Mouse (Mus musculus): Measurements from ENCODE around the gene Abi3. TPM values are rescaled to one million over a fixed set of nuclear protein-coding genes. Genes with fewer than 3 reads are reported as not detected.
A peak's percentile ranks its signal among the peaks of the same experiment; 100 is the strongest.

Abi3 gene
- polyA plus RNA-seq, 1 experiment from 2014 or later: 0.64 TPM

DNA sequence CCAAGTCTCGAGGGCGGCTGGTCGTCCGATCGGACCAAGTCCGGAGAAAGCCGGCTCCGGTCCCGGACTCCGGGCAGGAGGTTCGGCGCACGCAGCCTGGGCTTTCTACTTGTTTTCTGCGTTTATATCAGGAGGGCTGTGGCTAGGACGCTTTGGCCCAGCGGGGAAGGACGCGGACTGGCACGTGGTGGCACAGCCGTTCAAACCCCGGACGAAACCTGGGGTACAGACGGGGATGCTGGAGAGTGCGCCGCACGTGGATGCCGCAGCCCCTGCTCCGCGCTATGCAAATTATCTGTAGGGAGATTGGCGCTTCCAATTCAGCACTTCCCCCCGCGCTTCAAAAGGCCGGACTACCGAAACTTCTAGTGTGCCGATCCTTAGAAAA lies 17.2 kb upstream of the Abi3 start:
- H3K9ac ChIP-seq (replicated peaks; ENCODE audit: low read depth, low read length): peak overlapping the region; percentile 62
- no peaks in the 10 kb centered on the region for H3K36me3 ChIP-seq (ENCODE audit: control insufficient read depth, insufficient read depth, low read length)
- peaks cover 13% of the 10 kb centered on the region; the same call in 1 of the 2 replicates for H3K4me1 ChIP-seq (ENCODE audit: control insufficient read depth, insufficient read depth, low read length)
- H3K4me2 ChIP-seq (ENCODE audit: low read depth, low read length): peak overlapping the region; percentile 56
- H3K4me3 ChIP-seq (ENCODE audit: low read depth, low read length): peak overlapping the region; percentile 73
- no peaks in the 10 kb centered on the region; the same call in 1 of the 2 replicates for H3K27me3 ChIP-seq (ENCODE audit: control insufficient read depth, insufficient read depth, low read length)
- peak; percentile 73 for ATAC-seq (ENCODE audit: low read depth)
- WGBS: under 1% methylated on average over 35 of the region's 35 CpGs
- H3K27ac ChIP-seq (ENCODE audit: low read depth, low read length): peak overlapping the region; percentile 87
- H3K9me3 ChIP-seq (ENCODE audit: control insufficient read depth, low read length): no peaks in the 10 kb centered on the region

DNA sequence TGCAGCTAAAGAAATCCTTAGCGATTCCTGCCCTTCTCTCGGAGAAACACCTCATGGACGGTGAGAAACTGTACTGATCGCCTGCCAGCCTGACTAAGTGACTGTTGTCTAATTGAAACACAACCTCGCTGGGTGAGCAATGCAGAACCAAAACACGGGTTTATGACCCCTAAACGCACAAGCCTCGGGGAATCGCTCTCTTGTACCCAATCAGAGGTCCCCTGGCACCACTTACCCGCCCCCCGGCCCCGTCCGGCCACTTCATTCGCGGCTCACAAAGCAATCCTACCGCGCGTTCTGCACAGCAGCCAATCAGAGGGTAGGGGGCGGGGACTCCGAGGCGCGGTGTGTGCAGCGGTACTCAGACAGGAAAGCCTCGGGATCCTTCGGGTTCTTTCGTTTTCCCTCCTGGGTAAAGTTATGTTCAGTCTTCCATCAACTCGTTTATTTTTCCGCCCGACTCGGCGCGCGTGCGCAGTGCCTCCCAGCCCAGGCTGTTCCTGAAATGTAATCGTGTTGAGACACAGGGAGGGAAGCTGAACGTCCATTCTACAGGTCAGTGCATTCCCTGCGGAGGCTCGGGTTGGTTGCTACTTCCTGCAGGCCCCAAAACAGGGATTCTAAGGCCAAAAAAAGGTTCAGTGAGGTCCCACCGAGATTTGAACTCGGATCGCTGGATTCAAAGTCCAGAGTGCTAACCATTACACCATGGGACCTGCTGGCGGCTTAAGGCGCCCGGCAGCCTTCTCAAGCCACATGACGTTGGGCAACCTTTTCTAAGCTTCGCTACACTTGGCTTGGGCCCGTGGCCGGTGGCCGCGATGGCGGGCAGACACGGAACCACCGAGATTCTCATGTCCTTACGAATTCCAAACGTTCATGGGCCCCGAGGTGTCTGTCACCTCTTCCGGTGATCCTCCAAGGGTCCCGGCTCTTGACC lies 16.5 kb upstream of the Abi3 start:
- Histone ChIP-seq H3K4me1 (ENCODE audit: control insufficient read depth, insufficient read depth, low read length) (peaks cover 13% of the 10 kb centered on the region; the same call in 1 of the 2 replicates), H3K4me2 (ENCODE audit: low read depth, low read length) (peak overlapping the region; percentile 56), H3K27me3 (ENCODE audit: control insufficient read depth, insufficient read depth, low read length) (no peaks in the 10 kb centered on the region; the same call in 1 of the 2 replicates), H3K9ac (replicated peaks; ENCODE audit: low read depth, low read length) (peak overlapping the region; percentile 62), H3K27ac (ENCODE audit: low read depth, low read length) (peak overlapping the region; percentile 87), H3K4me3 (ENCODE audit: low read depth, low read length) (peak overlapping the region; percentile 73), H3K36me3 (ENCODE audit: control insufficient read depth, insufficient read depth, low read length) (no peaks in the 10 kb centered on the region), H3K9me3 (ENCODE audit: control insufficient read depth, low read length) (no peaks in the 10 kb centered on the region)
- ATAC-seq (ENCODE audit: low read depth): peak; percentile 99
- WGBS: under 1% methylated on average over 58 of the region's 58 CpGs

DNA sequence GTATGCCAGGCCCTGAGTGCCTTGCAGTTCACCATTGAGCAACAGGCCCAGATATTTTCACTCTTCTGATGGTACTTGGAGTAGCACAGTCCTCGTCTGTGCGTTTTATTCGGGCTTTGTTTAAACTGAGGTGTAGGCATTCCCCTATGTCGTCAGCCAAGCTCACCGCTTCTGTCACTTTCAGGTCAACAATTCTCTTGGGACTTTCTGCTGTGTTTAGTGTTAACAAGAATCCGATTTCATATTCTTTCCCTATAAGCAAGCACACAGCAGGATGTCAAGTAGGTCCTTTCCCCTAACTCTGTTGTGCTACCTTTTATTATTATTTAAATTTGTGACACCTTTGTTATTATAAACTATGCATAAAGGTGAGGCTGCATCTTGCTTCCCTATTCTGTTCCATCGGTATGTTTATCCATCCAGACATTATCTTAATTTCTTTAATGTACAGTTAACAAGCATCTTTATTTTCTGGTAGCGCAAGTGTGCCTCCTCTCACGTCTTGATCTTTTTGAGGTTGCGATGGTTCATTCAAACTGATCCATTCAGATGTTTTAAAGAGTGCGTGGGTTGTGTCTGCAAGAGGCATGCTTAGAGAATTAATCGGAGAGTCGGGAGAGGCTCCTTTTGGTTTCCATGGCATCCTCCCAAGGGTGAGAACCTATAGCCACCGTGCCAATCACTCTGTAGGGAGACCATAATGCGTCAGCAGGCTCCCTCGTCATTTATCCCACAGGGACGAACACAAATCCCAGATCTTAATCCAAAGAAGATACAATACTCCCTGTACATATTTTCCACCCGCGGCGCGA lies 15.6 kb upstream of the Abi3 start:
- 0 out of 2 replicates have a peak, but pooled peaks have one; percentile 25 for ATAC-seq (ENCODE audit: low read depth)
- Histone ChIP-seq H3K4me3 (ENCODE audit: low read depth, low read length) (peak overlapping the region; percentile 73), H3K4me2 (ENCODE audit: low read depth, low read length) (peak overlapping the region; percentile 56), H3K9ac (replicated peaks; ENCODE audit: low read depth, low read length) (peak overlapping the region; percentile 44), H3K4me1 (ENCODE audit: control insufficient read depth, insufficient read depth, low read length) (peaks cover 13% of the 10 kb centered on the region; the same call in 1 of the 2 replicates), H3K27me3 (ENCODE audit: control insufficient read depth, insufficient read depth, low read length) (no peaks in the 10 kb centered on the region; the same call in 1 of the 2 replicates), H3K9me3 (ENCODE audit: control insufficient read depth, low read length) (no peaks in the 10 kb centered on the region), H3K36me3 (ENCODE audit: control insufficient read depth, insufficient read depth, low read length) (no peaks in the 10 kb centered on the region), H3K27ac (ENCODE audit: low read depth, low read length) (peak overlapping the region; percentile 87)
- WGBS: 13% methylated on average over 21 of the region's 21 CpGs

DNA sequence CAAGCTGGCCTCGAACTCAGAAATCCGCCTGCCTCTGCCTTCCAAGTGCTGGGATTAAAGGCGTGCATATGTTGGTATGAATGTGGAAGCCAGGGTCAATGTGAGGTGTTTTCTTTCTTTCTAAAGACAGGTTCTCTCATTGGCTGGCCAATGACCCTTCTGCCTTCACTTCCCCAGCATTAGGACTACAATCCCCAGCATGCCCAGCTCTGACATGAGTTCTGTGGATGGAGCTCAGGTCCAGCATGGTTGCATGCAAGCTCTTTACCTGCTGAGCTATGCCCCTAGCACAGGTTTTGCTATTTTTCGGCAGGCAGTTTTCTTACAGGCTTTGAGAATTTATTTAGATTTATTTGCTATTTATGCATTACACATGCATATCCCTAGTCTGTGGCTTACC lies 15.0 kb upstream of the Abi3 start:
- H3K36me3 ChIP-seq (ENCODE audit: control insufficient read depth, insufficient read depth, low read length): no peaks in the 10 kb centered on the region
- no peak overlapping the region for H3K27ac ChIP-seq (ENCODE audit: low read depth, low read length)
- no peaks in the 10 kb centered on the region for H3K9me3 ChIP-seq (ENCODE audit: control insufficient read depth, low read length)
- peak overlapping the region; percentile 56 for H3K4me2 ChIP-seq (ENCODE audit: low read depth, low read length)
- 85% methylated on average over 4 of the region's 4 CpGs for WGBS
- no peak overlapping the region for H3K9ac ChIP-seq (replicated peaks; ENCODE audit: low read depth, low read length)
- peaks cover 13% of the 10 kb centered on the region; the same call in 1 of the 2 replicates for H3K4me1 ChIP-seq (ENCODE audit: control insufficient read depth, insufficient read depth, low read length)
- no peak for ATAC-seq (ENCODE audit: low read depth)
- no peaks in the 10 kb centered on the region; the same call in 1 of the 2 replicates for H3K27me3 ChIP-seq (ENCODE audit: control insufficient read depth, insufficient read depth, low read length)
- peak overlapping the region; percentile 73; the same call in 1 of the 2 replicates for H3K4me3 ChIP-seq (ENCODE audit: low read depth, low read length)

DNA sequence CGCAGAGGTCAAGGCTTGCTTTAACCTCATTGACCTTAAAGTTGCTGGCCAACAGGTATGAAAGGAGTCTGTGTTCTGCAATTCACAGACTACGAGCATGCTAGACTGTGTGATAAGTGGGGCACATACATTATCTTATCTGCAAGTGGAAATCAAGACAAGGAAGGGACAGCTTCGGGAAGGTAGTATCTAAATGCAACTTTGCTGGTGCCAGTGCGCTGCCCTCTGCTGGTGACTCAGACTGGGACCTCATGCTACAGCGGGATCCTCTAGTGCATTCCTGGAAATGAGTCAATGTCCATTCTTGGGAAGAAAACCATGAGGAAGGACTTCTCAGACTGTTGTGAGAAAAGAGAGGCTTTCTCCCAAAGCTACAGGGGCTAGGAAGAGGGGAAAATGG lies 11.4 kb upstream of the Abi3 start:
- H3K36me3 ChIP-seq (ENCODE audit: control insufficient read depth, insufficient read depth, low read length): no peaks in the 10 kb centered on the region
- peaks cover 6% of the 10 kb centered on the region; the same call in 1 of the 2 replicates for H3K4me1 ChIP-seq (ENCODE audit: control insufficient read depth, insufficient read depth, low read length)
- 68% methylated on average over 5 of the region's 5 CpGs for WGBS
- no peaks in the 10 kb centered on the region for H3K9me3 ChIP-seq (ENCODE audit: control insufficient read depth, low read length)
- no peak overlapping the region for H3K4me3 ChIP-seq (ENCODE audit: low read depth, low read length)
- no peak for ATAC-seq (ENCODE audit: low read depth)
- no peak overlapping the region for H3K27ac ChIP-seq (ENCODE audit: low read depth, low read length)
- no peak overlapping the region for H3K9ac ChIP-seq (replicated peaks; ENCODE audit: low read depth, low read length)
- no peaks in the 10 kb centered on the region for H3K27me3 ChIP-seq (ENCODE audit: control insufficient read depth, insufficient read depth, low read length)
- no peak overlapping the region for H3K4me2 ChIP-seq (ENCODE audit: low read depth, low read length)

DNA sequence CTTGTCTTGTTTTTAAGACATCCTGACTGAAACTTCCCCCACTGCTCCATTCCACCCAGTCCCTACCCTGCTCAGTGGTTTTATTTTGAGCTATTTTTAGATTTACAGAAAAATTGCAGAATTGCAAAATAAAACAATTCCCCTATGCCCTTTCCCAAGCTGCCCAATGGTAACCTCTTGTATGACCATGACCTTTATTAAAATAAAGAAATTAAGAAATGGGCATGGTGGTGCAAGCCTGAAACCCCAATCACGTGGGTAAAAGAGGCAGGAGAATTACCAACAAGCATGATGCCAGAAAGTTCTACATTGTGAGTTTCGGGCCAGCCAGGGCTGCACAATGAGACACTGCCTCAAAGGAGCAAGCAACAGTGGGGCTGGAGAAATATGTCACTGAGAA lies 8.6 kb upstream of the Abi3 start:
- 81% methylated on average over 2 of the region's 2 CpGs for WGBS
- no peak for ATAC-seq (ENCODE audit: low read depth)
- Histone ChIP-seq H3K4me1 (ENCODE audit: control insufficient read depth, insufficient read depth, low read length) (no peaks in the 10 kb centered on the region), H3K4me3 (ENCODE audit: low read depth, low read length) (no peak overlapping the region), H3K27me3 (ENCODE audit: control insufficient read depth, insufficient read depth, low read length) (no peaks in the 10 kb centered on the region), H3K27ac (ENCODE audit: low read depth, low read length) (no peak overlapping the region), H3K9ac (replicated peaks; ENCODE audit: low read depth, low read length) (no peak overlapping the region), H3K9me3 (ENCODE audit: control insufficient read depth, low read length) (no peaks in the 10 kb centered on the region), H3K4me2 (ENCODE audit: low read depth, low read length) (no peak overlapping the region), H3K36me3 (ENCODE audit: control insufficient read depth, insufficient read depth, low read length) (no peaks in the 10 kb centered on the region)

DNA sequence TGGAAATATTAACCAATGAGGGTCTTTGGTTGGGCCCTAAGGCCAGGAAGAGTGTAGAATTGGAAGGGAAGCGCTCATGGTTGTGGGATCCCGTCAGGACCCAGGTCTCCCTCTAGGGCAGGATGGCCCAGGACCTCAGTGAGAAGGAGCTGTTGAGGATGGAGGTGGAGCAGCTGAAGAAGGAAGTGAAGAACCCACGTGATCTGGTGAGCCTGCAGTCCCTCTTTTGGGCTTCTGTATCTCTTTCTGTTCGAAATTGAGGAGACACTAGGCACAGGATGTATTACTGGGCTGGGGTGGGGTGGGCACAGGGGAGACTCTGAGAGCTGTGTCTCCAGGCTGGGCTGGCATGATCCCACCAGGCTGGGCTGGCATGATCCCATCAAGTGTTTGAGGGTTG lies 2.7 kb upstream of the Abi3 start:
- 71% methylated on average over 4 of the region's 4 CpGs for WGBS
- H3K9ac ChIP-seq (replicated peaks; ENCODE audit: low read depth, low read length): no peak overlapping the region
- no peaks in the 10 kb centered on the region for H3K4me1 ChIP-seq (ENCODE audit: control insufficient read depth, insufficient read depth, low read length)

DNA sequence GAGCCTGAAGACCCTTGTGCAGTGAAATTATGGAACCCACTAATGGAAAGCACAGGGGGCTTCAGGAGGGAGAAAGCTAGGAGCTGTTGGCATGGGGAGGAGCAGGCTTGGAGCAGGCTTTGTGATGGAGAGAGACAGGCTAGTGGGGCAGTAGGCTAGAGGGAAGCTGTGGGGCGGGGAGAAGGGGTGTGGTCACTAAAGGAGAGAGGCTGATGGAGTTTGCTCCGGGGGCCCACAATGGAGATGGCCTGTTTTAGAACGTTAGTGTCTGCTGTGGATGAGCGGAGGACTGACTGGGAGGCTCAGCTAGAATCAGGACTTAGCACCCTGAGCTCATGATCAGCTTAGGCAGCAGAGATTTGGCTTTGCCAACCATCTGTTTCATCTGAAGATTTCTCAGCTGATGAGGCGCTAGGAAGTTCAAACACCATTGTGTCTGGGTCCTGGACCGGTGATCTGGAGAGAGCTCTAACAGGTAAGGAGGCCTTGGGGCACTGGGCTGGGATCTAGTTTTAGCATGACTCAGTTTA lies 1.2 kb upstream of the Abi3 start:
- H3K9ac ChIP-seq (replicated peaks; ENCODE audit: low read depth, low read length): no peak overlapping the region
- WGBS: 53% methylated on average over 6 of the region's 6 CpGs
- no peak for ATAC-seq (ENCODE audit: low read depth)
- no peak overlapping the region for H3K4me3 ChIP-seq (ENCODE audit: low read depth, low read length)
- H3K27me3 ChIP-seq (ENCODE audit: control insufficient read depth, insufficient read depth, low read length): no peaks in the 10 kb centered on the region
- H3K4me2 ChIP-seq (ENCODE audit: low read depth, low read length): no peak overlapping the region
- H3K36me3 ChIP-seq (ENCODE audit: control insufficient read depth, insufficient read depth, low read length): no peaks in the 10 kb centered on the region
- H3K9me3 ChIP-seq (ENCODE audit: control insufficient read depth, low read length): no peaks in the 10 kb centered on the region
- no peak overlapping the region for H3K27ac ChIP-seq (ENCODE audit: low read depth, low read length)
- H3K4me1 ChIP-seq (ENCODE audit: control insufficient read depth, insufficient read depth, low read length): no peaks in the 10 kb centered on the region

More for the DNA sequence above, 2.7 kb upstream of the Abi3 start:
- Histone ChIP-seq H3K27ac (ENCODE audit: low read depth, low read length) (no peak overlapping the region), H3K36me3 (ENCODE audit: control insufficient read depth, insufficient read depth, low read length) (no peaks in the 10 kb centered on the region), H3K9me3 (ENCODE audit: control insufficient read depth, low read length) (no peaks in the 10 kb centered on the region), H3K4me2 (ENCODE audit: low read depth, low read length) (no peak overlapping the region), H3K4me3 (ENCODE audit: low read depth, low read length) (no peak overlapping the region), H3K27me3 (ENCODE audit: control insufficient read depth, insufficient read depth, low read length) (no peaks in the 10 kb centered on the region)
- no peak for ATAC-seq (ENCODE audit: low read depth)

Data from neural tube, embryonic 14.5 days (tissue).